Mouse (Mus musculus) layer of hippocampus, adult 18-20 months (tissue): ENCODE results near the gene Gm10645. TPM values are rescaled to one million over a fixed set of nuclear protein-coding genes. Genes with fewer than 3 reads are reported as not detected.

Source experiments
- DNase-seq, 2 experiments: peaks; one replicate each; pipeline ENCODE4 v3.0.0; 2022; ENCODE audit warnings: low spot score in 2 of 2
- total RNA-seq, 2 experiments: library from RNA; stranded (reverse); gene quantifications; 2 replicates each; pipeline ENCODE4 v1.2.3; 2021

Gm10645 gene
- total RNA-seq, 2 experiments from 2014 or later = 0.79 to 1.4 TPM

- no peak for DNase-seq
Measured at GRCm38 (mm10) chr8:83169709-83170108, 3.7 kb upstream of the Gm10645 start.

- DNase-seq = no peak
Measured at GRCm38 (mm10) chr8:83169127-83169526, 3.2 kb upstream of the Gm10645 start.

GRCm38 (mm10) chr8:83167932-83168331 is 2.0 kb upstream of the Gm10645 start:
- DNase-seq = no peak

GRCm38 (mm10) chr8:83165235-83165930 is 587 bp downstream of the Gm10645 start, which contains the start of gene Tbc1d9:
Gene Tbc1d9 (plus strand): TSS chr8:83165352.
- peak; percentile 45 to 66 for DNase-seq

- DNase-seq = no peak
Measured at GRCm38 (mm10) chr8:83160613-83161012, 5.4 kb downstream of the Gm10645 start.

GRCm38 (mm10) chr8:83159615-83160014 is 6.4 kb downstream of the Gm10645 start:
- no peak for DNase-seq

GRCm38 (mm10) chr8:83158971-83159370 is 7.0 kb downstream of the Gm10645 start:
- no peak for DNase-seq

GRCm38 (mm10) chr8:83155110-83155509 is 10.9 kb downstream of the Gm10645 start:
- no peak for DNase-seq

GRCm38 (mm10) chr8:83152470-83152869 is 13.5 kb downstream of the Gm10645 start:
- no peak for DNase-seq

GRCm38 (mm10) chr8:83152055-83152454 is 13.9 kb downstream of the Gm10645 start:
- no peak for DNase-seq

GRCm38 (mm10) chr8:83149124-83149523 is 16.8 kb downstream of the Gm10645 start:
- no peak for DNase-seq

GRCm38 (mm10) chr8:83145421-83145820 is 20.5 kb downstream of the Gm10645 start:
- DNase-seq = no peak

- no peak for DNase-seq
Measured at GRCm38 (mm10) chr8:83144601-83145000, 21.4 kb downstream of the Gm10645 start.

- DNase-seq = no peak
Measured at GRCm38 (mm10) chr8:83141358-83141757, 24.6 kb downstream of the Gm10645 start.

- no peak for DNase-seq
Measured at GRCm38 (mm10) chr8:83140701-83141111, 25.3 kb downstream of the Gm10645 start.

GRCm38 (mm10) chr8:83140068-83140467 is 25.9 kb downstream of the Gm10645 start:
- DNase-seq = no peak

GRCm38 (mm10) chr8:83135086-83135485 is 30.9 kb downstream of the Gm10645 start:
- no peak for DNase-seq

Other genes starting within 250 kb of the Gm10645 start
- 10 to 100 TPM; 61.2 to 65.3 TPM for gene Tbc1d9, start 818 bp downstream of the Gm10645 start, total RNA-seq
- gene Ucp1, start 124.2 kb upstream of the Gm10645 start, total RNA-seq = not detected
- gene Elmod2, start 166.3 kb upstream of the Gm10645 start, total RNA-seq = 10 to 100 TPM; 13.7 to 13.9 TPM
- not detected for gene Mgat4d, start 182.3 kb upstream of the Gm10645 start, total RNA-seq
- gene Clgn, start 223.7 kb upstream of the Gm10645 start, total RNA-seq = 1 to 10 TPM; 7.9 to 8.1 TPM